Mouse (Mus musculus) intestine, postnatal 0 days (tissue): ENCODE measurements around the gene Mlip. TPM values are rescaled to one million over a fixed set of nuclear protein-coding genes. Genes with fewer than 3 reads are reported as not detected.

ENCODE experiments used
- ATAC-seq: fragments of 200-750 bp; cut with Nextera tagmentation; 2 replicates; pipeline ENCODE4 v1.8.0; 2017; ENCODE audit warnings: mild to moderate bottlenecking, moderate TSS enrichment, moderate library complexity
- H3K27ac ChIP-seq: fragments of 300-500 bp; sonication (generic); 2 replicates; pipeline ENCODE4 v1.5.1; 2014; ENCODE audit warnings: mild to moderate bottlenecking, low read depth, low read length, moderate library complexity
- H3K27me3 ChIP-seq: fragments of 300-500 bp; sonication (generic); replicated peaks from 2 replicates; pipeline ENCODE4 v1.6.1; 2014; ENCODE audit warnings: low read length, mixed read lengths; ENCODE audit not compliant: control insufficient read depth, insufficient read depth
- H3K36me3 ChIP-seq: fragments of 300-500 bp; sonication (generic); 2 replicates; pipeline ENCODE4 v1.6.1; 2014; ENCODE audit warnings: mild to moderate bottlenecking, moderate library complexity; ENCODE audit not compliant: control insufficient read depth, insufficient read depth
- H3K4me1 ChIP-seq: fragments of 300-500 bp; sonication (generic); replicated peaks from 2 replicates; pipeline ENCODE4 v1.6.1; 2014; ENCODE audit warnings: antibody characterized with exemption, low read length, mixed read lengths; ENCODE audit not compliant: control insufficient read depth, insufficient read depth
- H3K4me2 ChIP-seq: fragments of 300-500 bp; sonication (generic); replicated peaks from 2 replicates; pipeline ENCODE4 v1.6.1; 2014; ENCODE audit warnings: low read depth, mild to moderate bottlenecking, moderate library complexity
- H3K4me3 ChIP-seq: fragments of 300-500 bp; sonication (generic); 2 replicates; pipeline ENCODE4 v1.5.1; 2014; ENCODE audit warnings: low read depth, low read length
- H3K9ac ChIP-seq: fragments of 300-500 bp; sonication (generic); 2 replicates; pipeline ENCODE4 v1.6.1; 2014; ENCODE audit warnings: mild to moderate bottlenecking, low read depth, low read length
- H3K9me3 ChIP-seq: fragments of 300-500 bp; sonication (generic); 2 replicates; pipeline ENCODE4 v1.6.1; 2016; ENCODE audit warnings: mixed run types; ENCODE audit not compliant: control insufficient read depth
- CTCF ChIP-seq: sonication (generic); IDR thresholded peaks from 2 replicates; pipeline ENCODE4 v1.5.1; 2016; ENCODE audit warnings: low read depth, mild to moderate bottlenecking, control low read depth, antibody characterized with exemption, moderate library complexity
- WGBS: fragments of 180-500 bp; shearing (Covaris S2); extraction: QIAGEN DNeasy Blood & Tissue Kit; methylation state at CpG from one replicate; pipeline ENCODE4 v1.1.7; 2014; 5-methylcytosine and 5-hydroxymethylcytosine counted together
- polyA plus RNA-seq: library from polyadenylated mRNA; unstranded; fragments of >200 nt; fragmentation: Nextera tagmentation; extraction: Ambion mirVana; gene quantifications from 2 replicates; pipeline ENCODE4 v1.2.1, GENCODE M21; 2015

The Mlip gene
- polyA plus RNA-seq, 1 experiment from 2014 or later: 0.52 TPM

DNA sequence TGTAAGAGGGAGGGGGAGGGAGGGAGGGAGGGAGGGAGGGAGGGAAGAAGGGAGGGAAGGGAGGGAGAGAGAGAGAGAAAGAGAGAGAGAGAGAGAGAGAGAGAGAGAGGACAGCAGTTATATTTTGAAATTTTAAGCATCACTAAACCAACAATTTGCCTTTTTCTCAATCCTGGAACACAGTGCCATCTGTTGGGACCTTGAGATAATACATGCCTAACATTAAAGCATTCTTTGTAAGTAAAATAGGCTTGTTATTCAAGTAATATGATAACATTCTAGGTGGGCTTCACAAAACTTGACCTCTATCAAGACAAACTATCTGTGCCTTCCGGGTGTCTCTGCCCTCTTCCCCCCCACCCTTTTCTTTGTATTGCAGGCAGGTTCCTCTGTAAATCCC lies 34.0 kb upstream of the Mlip start:
- H3K9ac ChIP-seq: no peak overlapping the region
- no peak overlapping the region for H3K4me3 ChIP-seq
- no peak overlapping the region for H3K27ac ChIP-seq
- no peaks in the 10 kb centered on the region for H3K9me3 ChIP-seq
- H3K4me2 ChIP-seq: no peak overlapping the region
- H3K27me3 ChIP-seq: no peaks in the 10 kb centered on the region
- WGBS: 13% methylated on average over 1 of the region's 1 CpGs
- no peaks in the 10 kb centered on the region for H3K4me1 ChIP-seq
- peak; percentile 67 for TF ChIP-seq CTCF
- H3K36me3 ChIP-seq: no peaks in the 10 kb centered on the region
- no peak for ATAC-seq

DNA sequence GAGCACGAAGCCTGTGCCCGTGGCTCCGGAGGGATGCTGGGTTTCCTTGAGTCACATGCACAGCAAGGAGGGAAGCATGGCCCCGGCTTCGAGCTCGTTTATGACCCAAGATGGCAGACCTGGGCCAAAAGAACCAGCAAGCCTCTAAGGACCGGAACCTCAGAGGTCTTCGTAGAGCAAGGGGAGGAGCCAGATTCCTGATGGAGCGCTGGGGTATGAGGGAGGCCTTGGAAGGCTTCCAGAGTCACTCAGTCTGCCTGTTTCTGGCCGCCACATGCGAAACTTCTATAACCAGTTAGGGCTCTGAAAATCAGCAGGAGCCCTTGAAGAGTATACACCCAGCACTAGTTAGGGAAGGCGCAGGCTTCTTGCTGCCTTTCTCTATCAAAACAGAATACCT lies 32.8 kb upstream of the Mlip start:
- Histone ChIP-seq H3K9ac (no peak overlapping the region), H3K36me3 (no peaks in the 10 kb centered on the region), H3K27ac (no peak overlapping the region), H3K9me3 (no peaks in the 10 kb centered on the region), H3K4me3 (no peak overlapping the region), H3K27me3 (no peaks in the 10 kb centered on the region), H3K4me2 (no peak overlapping the region), H3K4me1 (no peaks in the 10 kb centered on the region)
- WGBS: 74% methylated on average over 12 of the region's 12 CpGs
- ATAC-seq: no peak
- no peak for TF ChIP-seq CTCF

DNA sequence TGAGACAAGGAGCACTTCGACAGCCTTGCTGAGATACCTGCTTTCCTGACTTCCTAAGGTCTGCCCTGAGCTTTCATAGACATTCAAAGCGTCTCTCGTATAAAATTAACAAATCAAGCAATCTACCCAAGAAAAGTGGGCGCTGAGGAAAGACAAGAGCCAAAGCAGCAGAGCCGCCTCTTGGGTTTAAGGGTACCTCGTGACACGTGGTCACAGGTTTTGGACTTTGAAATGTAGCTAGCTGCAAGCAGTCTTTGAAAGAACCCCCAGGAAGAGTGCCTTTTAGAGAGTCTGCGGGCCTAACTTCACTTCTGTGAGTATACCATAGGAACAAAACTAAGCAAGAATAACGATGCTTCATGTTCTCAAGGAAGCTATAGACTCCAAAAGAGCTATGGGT lies 31.9 kb upstream of the Mlip start:
- no peak for TF ChIP-seq CTCF
- H3K4me1 ChIP-seq: no peaks in the 10 kb centered on the region
- H3K27ac ChIP-seq: no peak overlapping the region
- ATAC-seq: no peak
- no peak overlapping the region for H3K4me3 ChIP-seq
- H3K9ac ChIP-seq: no peak overlapping the region
- H3K9me3 ChIP-seq: no peaks in the 10 kb centered on the region
- H3K36me3 ChIP-seq: no peaks in the 10 kb centered on the region
- WGBS: 75% methylated on average over 9 of the region's 9 CpGs
- no peak overlapping the region for H3K4me2 ChIP-seq
- no peaks in the 10 kb centered on the region for H3K27me3 ChIP-seq

DNA sequence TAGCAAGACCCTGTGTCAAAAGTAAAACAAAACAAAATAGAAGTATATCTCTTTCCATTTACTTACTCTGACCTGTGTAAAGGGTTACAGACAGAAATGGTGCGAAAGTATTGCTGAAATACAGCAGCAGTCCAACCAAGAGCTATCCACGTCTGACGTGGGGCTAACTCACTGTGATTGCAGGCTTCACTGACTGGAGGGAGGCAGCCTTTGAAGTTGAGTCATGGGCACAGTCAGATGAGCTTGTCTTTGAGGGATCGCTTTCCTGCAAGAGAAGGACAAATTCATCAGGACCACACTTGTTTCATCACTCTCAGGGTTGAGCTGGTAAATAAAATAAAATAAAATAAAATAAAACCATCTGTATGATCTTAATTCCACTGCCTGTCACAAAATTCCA lies 31.2 kb upstream of the Mlip start:
- Histone ChIP-seq H3K36me3 (no peaks in the 10 kb centered on the region), H3K27ac (no peak overlapping the region), H3K9ac (no peak overlapping the region), H3K4me2 (no peak overlapping the region), H3K9me3 (no peaks in the 10 kb centered on the region), H3K4me1 (no peaks in the 10 kb centered on the region), H3K27me3 (no peaks in the 10 kb centered on the region), H3K4me3 (no peak overlapping the region)
- WGBS: 84% methylated on average over 4 of the region's 4 CpGs
- no peak for ATAC-seq
- TF ChIP-seq CTCF: no peak

DNA sequence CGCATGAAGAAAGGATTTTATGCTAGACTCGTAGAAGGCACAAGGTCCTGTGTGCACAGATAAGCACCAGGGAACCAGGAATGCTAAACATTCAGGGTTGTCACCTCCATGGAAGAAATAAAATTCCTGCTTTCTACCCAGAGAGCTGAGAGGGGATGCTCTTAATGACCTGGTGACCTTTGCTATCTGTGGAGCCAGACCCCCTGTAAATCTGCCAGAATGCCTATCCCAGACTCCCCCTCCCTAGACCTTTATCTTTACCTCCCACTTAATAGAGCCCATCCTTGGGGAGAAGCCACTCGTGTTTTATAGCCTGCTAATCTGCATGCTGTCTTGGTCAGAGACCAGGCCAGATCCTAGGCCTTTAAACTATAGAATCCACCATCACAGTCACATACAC lies 29.7 kb upstream of the Mlip start:
- Histone ChIP-seq H3K4me2 (no peak overlapping the region), H3K36me3 (no peaks in the 10 kb centered on the region), H3K9me3 (no peaks in the 10 kb centered on the region), H3K27me3 (no peaks in the 10 kb centered on the region), H3K9ac (no peak overlapping the region), H3K4me1 (no peaks in the 10 kb centered on the region), H3K27ac (no peak overlapping the region), H3K4me3 (no peak overlapping the region)
- no peak for ATAC-seq
- no peak for TF ChIP-seq CTCF
- WGBS: 44% methylated on average over 3 of the region's 3 CpGs

DNA sequence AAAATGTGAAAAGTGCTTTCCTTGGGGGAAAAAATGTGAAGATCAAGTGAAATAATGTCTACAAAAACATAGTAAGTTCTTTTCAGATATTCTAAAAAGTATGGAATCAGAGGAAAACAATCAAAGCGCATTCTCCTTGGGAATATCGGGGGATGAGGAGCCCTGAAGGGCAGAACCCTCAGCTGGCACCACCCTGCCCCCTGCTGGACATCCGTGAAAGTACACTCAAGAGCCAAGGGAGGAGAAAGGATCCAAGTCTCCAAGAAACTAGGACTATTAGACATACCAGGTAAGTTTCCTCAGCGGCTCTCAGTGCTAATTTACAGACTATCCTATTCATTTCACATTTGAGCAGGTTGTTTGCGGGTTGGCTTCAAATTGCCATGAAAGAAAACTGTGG lies 28.8 kb upstream of the Mlip start:
- H3K27ac ChIP-seq: no peak overlapping the region
- no peaks in the 10 kb centered on the region for H3K36me3 ChIP-seq
- no peak overlapping the region for H3K4me3 ChIP-seq
- no peaks in the 10 kb centered on the region for H3K4me1 ChIP-seq
- no peak overlapping the region for H3K9ac ChIP-seq
- H3K4me2 ChIP-seq: no peak overlapping the region
- no peaks in the 10 kb centered on the region for H3K27me3 ChIP-seq
- TF ChIP-seq CTCF: peak; percentile 91
- 12% methylated on average over 5 of the region's 5 CpGs for WGBS
- no peak for ATAC-seq
- H3K9me3 ChIP-seq: no peaks in the 10 kb centered on the region

DNA sequence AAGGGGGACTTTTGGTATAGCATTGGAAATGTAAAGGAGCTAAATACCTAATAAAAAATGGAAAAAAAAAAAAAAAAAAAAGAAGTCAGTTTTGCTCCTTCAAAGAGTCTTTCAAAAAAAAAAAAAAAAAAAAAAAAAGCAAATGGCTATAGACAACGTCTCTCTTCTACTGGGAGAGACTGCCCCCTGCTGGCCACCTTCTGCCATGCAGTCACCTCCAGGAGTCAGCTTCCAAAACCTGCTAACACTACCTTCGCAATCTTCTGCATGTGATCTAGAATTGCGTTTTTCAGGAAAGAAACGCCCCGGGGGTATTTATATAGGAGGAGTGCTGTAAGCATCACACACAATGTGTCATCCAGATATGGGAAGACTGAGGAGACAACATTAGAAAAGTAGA lies 26.9 kb upstream of the Mlip start:
- Histone ChIP-seq H3K4me2 (no peak overlapping the region), H3K4me1 (no peaks in the 10 kb centered on the region), H3K9ac (no peak overlapping the region), H3K9me3 (no peaks in the 10 kb centered on the region), H3K27me3 (no peaks in the 10 kb centered on the region), H3K4me3 (no peak overlapping the region), H3K36me3 (no peaks in the 10 kb centered on the region), H3K27ac (no peak overlapping the region)
- TF ChIP-seq CTCF: peak; percentile 77
- ATAC-seq: no peak
- 42% methylated on average over 5 of the region's 5 CpGs for WGBS
